Mouse (Mus musculus) limb, embryonic 11.5 days (tissue): ENCODE measurements at regions not wholly inside any gene's neighbourhood (a gene's known extent, or its start where the extent isn't known, plus 50 kb on each side); places are given as distances from the start of the nearest gene placed in this dataset.

ENCODE experiments used
- ATAC-seq: fragments of 200-750 bp; cut with Nextera tagmentation; 2 replicates; pipeline ENCODE4 v1.8.0; 2017; ENCODE audit warnings: low read depth; ENCODE audit not compliant: insufficient number of reproducible peaks, low FRiP score, low TSS enrichment
- DNase-seq: peaks from one replicate; pipeline ENCODE4 v3.0.0-alpha.2; 2015; ENCODE audit warnings: low spot score
- H3K27ac ChIP-seq: fragments of 300-500 bp; sonication (generic); replicated peaks from 2 replicates; pipeline ENCODE4 v1.5.1; 2014; ENCODE audit warnings: low read depth, mild to moderate bottlenecking, low read length
- H3K27me3 ChIP-seq: fragments of 300-500 bp; sonication (generic); 2 replicates; pipeline ENCODE4 v1.6.1; 2014; ENCODE audit warnings: mild to moderate bottlenecking, low read length, mixed read lengths; ENCODE audit not compliant: control insufficient read depth, insufficient read depth
- H3K36me3 ChIP-seq: fragments of 300-500 bp; sonication (generic); 2 replicates; pipeline ENCODE4 v1.6.1; 2014; ENCODE audit warnings: mild to moderate bottlenecking, low read length, moderate library complexity, mixed read lengths; ENCODE audit not compliant: control insufficient read depth, insufficient read depth
- H3K4me1 ChIP-seq: fragments of 300-500 bp; sonication (generic); 2 replicates; pipeline ENCODE4 v1.6.1; 2014; ENCODE audit warnings: low read length, mixed read lengths; ENCODE audit not compliant: control insufficient read depth, insufficient read depth
- H3K4me2 ChIP-seq: fragments of 300-500 bp; sonication (generic); 2 replicates; pipeline ENCODE4 v1.6.1; 2014; ENCODE audit warnings: low read depth, mild to moderate bottlenecking, moderate library complexity; ENCODE audit not compliant: severe bottlenecking
- H3K4me3 ChIP-seq: fragments of 300-500 bp; sonication (generic); 2 replicates; pipeline ENCODE4 v1.5.1; 2014; ENCODE audit warnings: low read depth, low read length
- H3K9ac ChIP-seq: fragments of 300-500 bp; sonication (generic); 2 replicates; pipeline ENCODE4 v1.6.1; 2014; ENCODE audit warnings: mild to moderate bottlenecking, low read length
- H3K9me3 ChIP-seq: fragments of 300-500 bp; sonication (generic); 2 replicates; pipeline ENCODE4 v1.6.1; 2016; ENCODE audit warnings: low read length; ENCODE audit not compliant: control insufficient read depth
- WGBS: fragments of 180-500 bp; shearing (Covaris S2); extraction: QIAGEN DNeasy Blood & Tissue Kit; methylation state at CpG from one replicate; pipeline ENCODE4 v1.1.7; 2014; 5-methylcytosine and 5-hydroxymethylcytosine counted together

- H3K27ac ChIP-seq = no peak overlapping the region
- no peak for ATAC-seq
- H3K9ac ChIP-seq = no peak overlapping the region
- no peak overlapping the region for H3K4me3 ChIP-seq
- H3K4me1 ChIP-seq = peaks cover 7% of the 10 kb centered on the region; the same call in 1 of the 2 replicates
- no peaks in the 10 kb centered on the region for H3K27me3 ChIP-seq
- H3K4me2 ChIP-seq = no peak overlapping the region
- WGBS = 88% methylated on average over 8 of the region's 8 CpGs
- DNase-seq = no peak
- no peaks in the 10 kb centered on the region for H3K9me3 ChIP-seq
- no peaks in the 10 kb centered on the region for H3K36me3 ChIP-seq
These were observed 135.0 kb downstream of the Cemip2 start for GRCm38 (mm10) chr19:21913005-21913670.

GRCm38 (mm10) chr19:21913748-21914611 lies 135.8 kb downstream of the Cemip2 start:
- no peak overlapping the region for H3K4me2 ChIP-seq
- H3K4me1 ChIP-seq = peaks cover 7% of the 10 kb centered on the region; the same call in 1 of the 2 replicates
- no peak overlapping the region for H3K4me3 ChIP-seq
- 61% methylated on average over 9 of the region's 9 CpGs for WGBS
- H3K9me3 ChIP-seq = no peaks in the 10 kb centered on the region
- no peak for DNase-seq
- no peaks in the 10 kb centered on the region for H3K27me3 ChIP-seq
- ATAC-seq = no peak
- H3K27ac ChIP-seq = no peak overlapping the region
- no peaks in the 10 kb centered on the region for H3K36me3 ChIP-seq
- no peak overlapping the region for H3K9ac ChIP-seq

GRCm38 (mm10) chr19:21914658-21915057 lies 136.5 kb downstream of the Cemip2 start:
- Histone ChIP-seq H3K27ac (no peak overlapping the region), H3K9ac (no peak overlapping the region), H3K4me2 (no peak overlapping the region), H3K4me3 (no peak overlapping the region), H3K4me1 (peaks cover 7% of the 10 kb centered on the region; the same call in 1 of the 2 replicates), H3K36me3 (no peaks in the 10 kb centered on the region), H3K27me3 (no peaks in the 10 kb centered on the region), H3K9me3 (no peaks in the 10 kb centered on the region)
- ATAC-seq = peak; percentile 67; the same call in 1 of the 2 replicates
- WGBS = 21% methylated on average over 3 of the region's 3 CpGs
- no peak for DNase-seq

DNA sequence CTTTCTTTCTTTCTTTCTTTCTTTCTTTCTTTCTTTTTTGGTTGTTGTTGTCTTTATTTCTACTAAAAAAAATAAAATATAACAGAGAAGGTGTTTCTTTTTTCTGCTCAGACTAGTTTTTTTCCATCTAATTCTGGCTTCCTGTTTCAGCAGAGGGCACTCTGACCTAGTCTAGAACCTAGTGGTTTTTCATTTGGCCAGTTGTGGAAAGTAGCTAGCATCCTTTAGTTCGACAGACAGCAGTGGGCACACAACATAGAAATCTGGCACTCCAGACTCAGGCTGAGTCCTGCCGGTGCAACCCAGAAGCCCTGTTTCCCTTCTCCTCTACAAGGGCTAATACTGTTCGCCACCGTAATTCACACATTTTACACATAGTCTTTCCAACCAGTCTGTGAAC lies 140.0 kb downstream of the Cemip2 start:
- Histone ChIP-seq H3K27ac (no peak overlapping the region), H3K4me2 (no peak overlapping the region), H3K27me3 (no peaks in the 10 kb centered on the region), H3K4me3 (no peak overlapping the region), H3K9me3 (no peaks in the 10 kb centered on the region), H3K4me1 (peaks cover 7% of the 10 kb centered on the region; the same call in 1 of the 2 replicates), H3K36me3 (no peaks in the 10 kb centered on the region), H3K9ac (no peak overlapping the region)
- ATAC-seq = no peak
- WGBS = 86% methylated on average over 4 of the region's 4 CpGs
- no peak for DNase-seq

- WGBS = 67% methylated on average over 3 of the region's 3 CpGs
- H3K9ac ChIP-seq = no peak overlapping the region
- ATAC-seq (no peak), DNase-seq (no peak)
- no peak overlapping the region for H3K27ac ChIP-seq
- no peak overlapping the region for H3K4me3 ChIP-seq
- no peak overlapping the region for H3K4me2 ChIP-seq
- no peaks in the 10 kb centered on the region for H3K9me3 ChIP-seq
- H3K36me3 ChIP-seq = no peaks in the 10 kb centered on the region
- H3K27me3 ChIP-seq = no peaks in the 10 kb centered on the region
- peaks cover 7% of the 10 kb centered on the region; the same call in 1 of the 2 replicates for H3K4me1 ChIP-seq
These were observed 140.9 kb downstream of the Cemip2 start for GRCm38 (mm10) chr19:21919074-21919473.

DNA sequence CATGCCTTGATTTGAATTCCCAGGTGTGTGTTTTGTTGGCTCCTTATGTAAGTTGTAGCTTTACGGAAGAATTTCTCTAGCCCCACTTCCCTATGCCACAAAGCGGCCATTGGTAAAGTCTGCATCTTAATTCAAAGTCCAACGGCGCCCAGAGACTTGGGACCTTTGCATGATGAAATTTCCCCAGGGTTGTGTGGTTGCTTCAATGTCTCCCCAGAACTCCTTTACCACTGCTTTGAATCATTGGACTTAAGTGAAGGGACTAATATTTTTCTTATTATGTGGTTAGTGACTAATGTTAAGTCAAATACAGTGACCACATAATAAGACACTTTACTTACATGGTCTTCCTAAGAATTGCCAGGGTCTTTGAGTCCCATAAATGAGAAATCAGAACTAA lies 162.0 kb downstream of the Cemip2 start:
- no peak overlapping the region for H3K4me3 ChIP-seq
- ATAC-seq = no peak
- H3K9ac ChIP-seq = no peak overlapping the region
- no peak for DNase-seq
- H3K36me3 ChIP-seq = no peaks in the 10 kb centered on the region
- H3K9me3 ChIP-seq = no peaks in the 10 kb centered on the region
- no peaks in the 10 kb centered on the region for H3K27me3 ChIP-seq
- H3K27ac ChIP-seq = no peak overlapping the region
- no peak overlapping the region for H3K4me2 ChIP-seq
- 90% methylated on average over 4 of the region's 4 CpGs for WGBS
- no peaks in the 10 kb centered on the region for H3K4me1 ChIP-seq

DNA sequence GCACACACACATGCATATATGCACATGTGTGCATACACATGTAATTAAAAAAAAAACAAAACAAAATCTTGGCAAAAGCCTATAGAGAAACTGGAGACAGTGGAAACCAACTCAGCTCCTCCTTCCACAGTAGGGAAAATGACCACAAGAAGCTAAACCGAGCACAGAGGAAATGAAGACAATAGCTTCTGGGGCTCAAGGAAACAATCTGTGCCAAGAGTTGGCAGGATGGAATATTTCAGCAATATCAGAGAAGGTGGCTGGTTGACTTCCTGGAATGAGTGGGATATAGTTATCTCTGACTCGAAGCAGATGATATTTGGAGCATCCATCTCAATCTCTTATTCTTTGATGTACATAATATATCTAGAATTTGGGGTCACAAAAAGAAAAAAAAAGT lies 163.6 kb downstream of the Cemip2 start:
- ATAC-seq = no peak
- no peak for DNase-seq
- Histone ChIP-seq H3K27ac (no peak overlapping the region), H3K36me3 (no peaks in the 10 kb centered on the region), H3K9me3 (no peaks in the 10 kb centered on the region), H3K27me3 (no peaks in the 10 kb centered on the region), H3K4me1 (no peaks in the 10 kb centered on the region), H3K4me2 (no peak overlapping the region), H3K4me3 (no peak overlapping the region), H3K9ac (no peak overlapping the region)
- WGBS = 68% methylated on average over 2 of the region's 2 CpGs

DNA sequence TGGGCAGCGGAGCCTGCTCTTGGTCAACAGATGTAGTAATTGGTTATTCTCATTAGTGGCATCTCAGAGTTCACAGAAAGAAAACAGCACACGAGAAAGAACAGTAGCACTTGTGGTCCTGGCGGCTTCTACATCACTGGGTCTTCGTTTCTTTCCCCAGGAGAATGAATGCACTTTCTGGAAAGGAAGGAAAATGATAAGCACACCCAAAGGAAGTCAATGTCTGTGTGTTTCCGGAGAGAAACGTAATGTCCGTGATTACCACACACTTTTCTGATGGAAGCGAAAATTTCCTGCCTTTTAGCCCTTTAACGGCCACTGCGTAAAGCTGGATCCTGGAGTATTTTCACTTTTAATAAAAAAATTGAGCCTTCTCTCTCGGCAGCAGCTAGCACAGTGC lies 164.1 kb downstream of the Cemip2 start:
- ATAC-seq (no peak), DNase-seq (no peak)
- no peak overlapping the region for H3K4me3 ChIP-seq
- no peaks in the 10 kb centered on the region for H3K36me3 ChIP-seq
- WGBS = 45% methylated on average over 11 of the region's 11 CpGs
- no peaks in the 10 kb centered on the region for H3K9me3 ChIP-seq
- H3K9ac ChIP-seq = no peak overlapping the region
- H3K4me2 ChIP-seq = no peak overlapping the region
- H3K27ac ChIP-seq = no peak overlapping the region
- H3K27me3 ChIP-seq = no peaks in the 10 kb centered on the region
- H3K4me1 ChIP-seq = no peaks in the 10 kb centered on the region
